Mouse (Mus musculus) heart, adult 2 months (tissue): ENCODE data around the gene Brd2. TPM values are rescaled to one million over a fixed set of nuclear protein-coding genes. Genes with fewer than 3 reads are reported as not detected.

Experiments
- DNase-seq, 2 experiments: peaks; one replicate each; pipeline ENCODE4 v3.0.0; 2021
- H3K27ac ChIP-seq: fragments of 200-600 bp; 2 replicates; pipeline ENCODE4 v1.8.1; 2022
- H3K27me3 ChIP-seq: fragments of 200-500 bp; 2 replicates; pipeline ENCODE4 v1.6.1; 2012; ENCODE audit warnings: mild to moderate bottlenecking, low read length, inconsistent platforms, mixed read lengths; ENCODE audit not compliant: control insufficient read depth, insufficient read depth
- H3K36me3 ChIP-seq: fragments of 200-500 bp; 2 replicates; pipeline ENCODE4 v1.6.1; 2012; ENCODE audit warnings: low read length, inconsistent platforms; ENCODE audit not compliant: control insufficient read depth, insufficient read depth
- H3K4me1 ChIP-seq: fragments of 200-500 bp; 2 replicates; pipeline ENCODE4 v1.6.1; 2011; ENCODE audit warnings: low read length; ENCODE audit not compliant: control insufficient read depth, insufficient read depth
- H3K4me3 ChIP-seq: fragments of 200-600 bp; 2 replicates; pipeline ENCODE4 v1.8.1; 2022
- H3K79me2 ChIP-seq: fragments of 200-500 bp; replicated peaks from 2 replicates; pipeline ENCODE4 v1.6.1; 2012; ENCODE audit warnings: mild to moderate bottlenecking, inconsistent platforms, low read length, moderate library complexity, mixed read lengths; ENCODE audit not compliant: control insufficient read depth, insufficient read depth
- H3K9ac ChIP-seq: fragments of 200-500 bp; 2 replicates; pipeline ENCODE4 v1.6.1; 2012; ENCODE audit warnings: low read depth, mild to moderate bottlenecking, control low read depth, inconsistent platforms, low read length, mixed read lengths
- CTCF ChIP-seq: fragments of 200-600 bp; IDR thresholded peaks from 2 replicates; pipeline ENCODE4 v1.8.1; 2022; ENCODE audit warnings: antibody characterized with exemption, mild to moderate bottlenecking, moderate library complexity
- EP300 ChIP-seq: fragments of 200-500 bp; IDR thresholded peaks from 2 replicates; pipeline ENCODE4 v1.6.1; 2011; ENCODE audit warnings: low read depth, low read length, control low read depth; ENCODE audit not compliant: insufficient read depth
- POLR2A ChIP-seq: fragments of 200-500 bp; IDR thresholded peaks from 2 replicates; pipeline ENCODE4 v1.6.1; 2011; ENCODE audit warnings: mild to moderate bottlenecking, low read depth, low read length, control low read depth; ENCODE audit not compliant: insufficient read depth
- WGBS: fragments of 180-500 bp; shearing (Covaris S2); methylation state at CpG from one replicate; pipeline ENCODE4 v1.1.7; 2018; 5-methylcytosine and 5-hydroxymethylcytosine counted together
- intact Hi-C: fragments of 180-260 bp; cut with DNase I; formaldehyde crosslinking; loops from one replicate; pipeline ENCODE4 v1.15.1; 2025
- polyA plus RNA-seq: library from polyadenylated mRNA; depleted of rRNA; stranded (reverse); fragments of >200 nt; gene quantifications from 2 replicates; pipeline ENCODE4 v1.2.3, GENCODE M21; 2012; rRNA removed
- total RNA-seq, 2 experiments: library from RNA; stranded (reverse); gene quantifications; 2 replicates each; pipeline ENCODE4 v1.2.3; 2021

Brd2 gene
- total and polyA plus RNA-seq, 3 experiments = 67.6 to 78.9 (median 71.1) TPM

DNA sequence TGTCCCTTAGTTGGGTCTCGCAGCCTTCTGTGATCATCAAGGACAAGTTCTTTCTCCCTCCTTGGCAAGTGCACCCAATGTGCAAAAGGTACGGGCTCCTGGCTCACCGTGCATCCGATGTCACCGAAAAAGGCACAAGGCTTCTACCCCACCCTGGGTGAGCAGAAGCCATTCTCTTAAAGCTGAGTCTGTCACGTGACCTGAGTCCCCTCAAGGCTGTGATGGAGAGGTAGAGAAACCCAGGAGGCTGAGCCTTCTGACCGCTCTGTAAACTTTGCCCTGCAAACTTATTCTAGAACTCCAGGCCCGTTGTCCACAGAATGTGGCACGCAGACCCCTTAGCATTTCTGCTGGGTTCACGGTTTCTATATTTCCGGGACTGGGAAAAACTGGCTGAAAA is 43.4 kb downstream of the Brd2 start:
- TF ChIP-seq POLR2A = no peak
- no peak for TF ChIP-seq CTCF
- TF ChIP-seq EP300 = no peak
- intact Hi-C loops = loop anchor here (10.0 kb wide), 1 partner anchor 156 kb away; the partner anchor contains the start of gene H2-Ob
- H3K9ac ChIP-seq = no peak overlapping the region
- H3K4me3 ChIP-seq = no peak overlapping the region
- no peaks in the 10 kb centered on the region; the same call in 1 of the 2 replicates for H3K27me3 ChIP-seq
- H3K79me2 ChIP-seq = no peaks in the 10 kb centered on the region
- H3K4me1 ChIP-seq = no peaks in the 10 kb centered on the region
- DNase-seq = no peak
- no peaks in the 10 kb centered on the region for H3K36me3 ChIP-seq
- WGBS = 87% methylated on average over 11 of the region's 11 CpGs
- H3K27ac ChIP-seq = no peak overlapping the region

DNA sequence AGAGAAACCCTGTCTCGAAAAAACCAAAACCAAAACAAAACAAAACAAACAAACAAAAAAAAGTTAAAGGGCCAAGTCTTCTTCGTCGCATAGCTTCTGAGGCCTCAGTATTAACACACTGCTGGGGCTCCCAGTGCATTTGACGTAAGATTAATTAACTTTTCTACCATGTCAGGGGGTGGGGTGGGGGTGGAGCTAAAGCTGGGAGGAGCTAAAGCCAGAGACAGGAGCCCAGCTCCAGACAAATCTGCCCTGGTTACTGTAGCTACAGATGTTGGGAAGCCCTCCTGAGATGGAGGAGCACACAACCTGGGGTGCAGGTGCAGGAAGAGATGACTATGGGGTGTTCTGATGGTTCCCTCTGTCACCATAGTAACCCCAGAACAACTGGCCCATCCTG is 44.3 kb downstream of the Brd2 start:
- H3K27ac ChIP-seq = no peak overlapping the region
- H3K27me3 ChIP-seq = no peaks in the 10 kb centered on the region; the same call in 1 of the 2 replicates
- H3K79me2 ChIP-seq = no peaks in the 10 kb centered on the region
- no peak overlapping the region for H3K9ac ChIP-seq
- no peaks in the 10 kb centered on the region for H3K36me3 ChIP-seq
- DNase-seq = no peak
- no peaks in the 10 kb centered on the region for H3K4me1 ChIP-seq
- intact Hi-C loops = loop anchor here (10.0 kb wide), 1 partner anchor 157 kb away; the partner anchor contains the start of gene H2-Ob
- no peak overlapping the region for H3K4me3 ChIP-seq
- TF ChIP-seq POLR2A = no peak
- TF ChIP-seq CTCF = no peak
- TF ChIP-seq EP300 = no peak
- 59% methylated on average over 4 of the region's 4 CpGs for WGBS

DNA sequence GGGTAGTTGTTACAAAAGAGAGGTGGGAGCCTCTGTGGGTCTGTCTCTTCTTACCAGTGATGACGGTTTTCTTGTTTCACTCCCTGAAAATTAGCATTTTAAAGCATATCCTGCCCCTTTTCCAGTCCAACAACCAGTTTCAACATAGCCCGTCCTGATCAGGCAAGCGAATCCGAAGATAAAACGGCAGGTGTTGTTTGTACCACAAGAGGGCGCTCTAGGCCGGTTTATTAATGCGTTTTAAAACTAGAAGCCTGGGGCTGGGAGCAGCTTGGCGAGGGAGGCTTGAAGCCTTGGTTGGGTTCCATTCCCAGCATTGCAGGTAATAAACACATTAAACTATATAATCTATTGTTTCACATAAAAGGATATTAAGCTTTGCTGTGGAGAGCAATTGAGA is 44.9 kb downstream of the Brd2 start:
- no peaks in the 10 kb centered on the region; the same call in 1 of the 2 replicates for H3K27me3 ChIP-seq
- H3K4me1 ChIP-seq = no peaks in the 10 kb centered on the region
- intact Hi-C loops = loop anchor here (2.0 to 10.0 kb wide), 2 partner anchors 93 to 157 kb away; partner anchors contain the start of gene H2-Ob
- TF ChIP-seq CTCF (peak; percentile 87), POLR2A (no peak), EP300 (no peak)
- H3K9ac ChIP-seq = no peak overlapping the region
- peak; percentile 47 to 59 for DNase-seq
- H3K36me3 ChIP-seq = no peaks in the 10 kb centered on the region
- no peak overlapping the region for H3K4me3 ChIP-seq
- under 1% methylated on average over 9 of the region's 9 CpGs for WGBS
- H3K79me2 ChIP-seq = no peaks in the 10 kb centered on the region
- H3K27ac ChIP-seq = no peak overlapping the region

DNA sequence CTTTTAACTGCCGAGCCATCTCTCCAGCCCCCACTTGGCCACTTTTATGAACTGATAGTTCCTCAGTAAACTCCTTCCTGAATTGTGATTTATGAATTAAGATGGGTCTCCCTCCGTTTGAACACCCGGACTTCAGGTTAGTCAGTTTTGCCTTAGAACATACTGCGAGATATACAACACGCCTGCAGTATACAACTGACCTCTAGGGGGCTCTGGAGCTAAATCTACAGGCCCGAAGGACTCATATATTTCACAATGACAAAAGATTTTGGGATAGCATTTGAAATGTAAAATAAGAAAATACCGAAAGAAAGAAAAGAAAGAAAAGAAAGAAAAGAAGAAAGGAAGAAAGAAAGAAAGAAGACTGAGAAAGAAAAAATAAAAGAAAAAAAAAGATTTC is 47.2 kb downstream of the Brd2 start:
- Histone ChIP-seq H3K79me2 (no peaks in the 10 kb centered on the region), H3K4me1 (no peaks in the 10 kb centered on the region), H3K36me3 (no peaks in the 10 kb centered on the region), H3K27ac (no peak overlapping the region), H3K9ac (no peak overlapping the region), H3K27me3 (no peaks in the 10 kb centered on the region; the same call in 1 of the 2 replicates), H3K4me3 (no peak overlapping the region)
- 32% methylated on average over 7 of the region's 7 CpGs for WGBS
- TF ChIP-seq CTCF = peak; percentile 93
- no peak for TF ChIP-seq EP300
- DNase-seq = peak; percentile 50 to 72
- intact Hi-C loops = loop anchor here (10.0 kb wide), 1 partner anchor 160 kb away; the partner anchor contains the start of gene H2-Ob

DNA sequence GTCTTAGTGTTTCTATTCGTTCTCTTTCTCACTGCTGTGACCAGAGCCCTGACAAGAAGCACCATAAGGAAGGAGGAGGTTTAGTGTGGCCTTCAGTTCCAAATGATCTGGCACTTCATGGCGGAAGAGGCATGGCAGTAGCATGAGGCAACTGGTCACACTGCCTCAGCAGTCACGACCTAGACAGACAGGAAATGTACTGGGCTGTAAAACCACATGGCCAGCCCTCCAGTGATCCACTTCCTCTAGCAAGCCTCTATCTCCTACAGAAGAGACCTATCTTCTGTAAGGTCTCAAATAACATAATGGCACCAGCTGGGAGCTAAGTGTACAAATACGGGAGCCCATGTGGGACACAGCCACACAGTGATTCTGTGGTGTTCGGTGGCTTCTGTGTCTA is 50.3 kb downstream of the Brd2 start:
- Histone ChIP-seq H3K36me3 (no peaks in the 10 kb centered on the region), H3K4me3 (no peak overlapping the region), H3K4me1 (no peaks in the 10 kb centered on the region), H3K9ac (no peak overlapping the region), H3K27ac (no peak overlapping the region), H3K27me3 (no peaks in the 10 kb centered on the region; the same call in 1 of the 2 replicates), H3K79me2 (no peaks in the 10 kb centered on the region)
- TF ChIP-seq CTCF (no peak), POLR2A (no peak), EP300 (no peak)
- intact Hi-C loops = loop anchor here (10.0 kb wide), 1 partner anchor 163 kb away; the partner anchor contains the start of gene H2-Ob
- 65% methylated on average over 5 of the region's 5 CpGs for WGBS
- no peak for DNase-seq

DNA sequence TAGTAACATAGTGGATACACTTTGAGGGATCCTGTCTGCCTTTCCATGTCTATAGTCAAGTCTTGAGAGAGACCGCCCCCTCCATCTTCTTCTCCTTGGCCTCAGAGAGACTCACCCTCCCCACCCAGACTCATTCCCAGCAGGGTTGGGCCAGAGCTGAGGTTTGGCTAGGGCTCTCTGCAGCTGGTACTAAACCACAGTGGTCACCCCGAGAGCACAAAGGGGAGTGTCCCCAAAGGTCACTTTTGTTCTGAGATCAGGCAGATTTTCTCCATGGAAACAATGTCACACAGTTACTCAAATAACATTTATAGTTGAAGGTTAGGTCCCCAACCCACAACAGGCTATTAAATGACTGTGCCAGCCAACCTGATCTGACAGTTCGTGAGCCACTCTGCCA is 53.6 kb downstream of the Brd2 start:
- WGBS = 49% methylated on average over 3 of the region's 3 CpGs
- no peak overlapping the region for H3K9ac ChIP-seq
- H3K4me3 ChIP-seq = no peak overlapping the region
- intact Hi-C loops = no loop called here
- no peak overlapping the region for H3K27ac ChIP-seq
- no peaks in the 10 kb centered on the region for H3K27me3 ChIP-seq
- DNase-seq = no peak
- H3K79me2 ChIP-seq = no peaks in the 10 kb centered on the region
- H3K4me1 ChIP-seq = no peaks in the 10 kb centered on the region
- H3K36me3 ChIP-seq = no peaks in the 10 kb centered on the region
- TF ChIP-seq POLR2A = no peak
- no peak for TF ChIP-seq CTCF
- TF ChIP-seq EP300 = no peak

Other genes with a start within 250 kb of the Brd2 start
Only the 30 nearest of the 32 such genes appear.
- under 1 TPM; 0.57 to 0.66 TPM for gene Kifc1, start 232.0 kb downstream of the Brd2 start, total RNA-seq
- gene Kifc1, start 232.0 kb downstream of the Brd2 start, polyA plus RNA-seq = 0.59 and 0.94 TPM in 2 replicates
- gene Platr17, start 217.5 kb downstream of the Brd2 start, total RNA-seq = not detected
- not detected in 2 replicates for gene Platr17, start 217.5 kb downstream of the Brd2 start, polyA plus RNA-seq
- 10 to 100 TPM; 11.5 to 16.4 TPM for gene Daxx, start 213.2 kb downstream of the Brd2 start, total RNA-seq
- 18.5 and 20.5 TPM in 2 replicates for gene Daxx, start 213.2 kb downstream of the Brd2 start, polyA plus RNA-seq
- gene Tapbp, start 206.7 kb downstream of the Brd2 start, total RNA-seq = 100 to 1,000 TPM in 1 of 2 experiments, 10 to 100 TPM in 1; 98.9 to 124 TPM
- gene Tapbp, start 206.7 kb downstream of the Brd2 start, polyA plus RNA-seq = 62.5 and 75.7 TPM in 2 replicates
- gene Zbtb22, start 206.7 kb downstream of the Brd2 start, total RNA-seq = 10 to 100 TPM; 13.7 to 18.8 TPM
- 24.6 and 26.8 TPM in 2 replicates for gene Zbtb22, start 206.7 kb downstream of the Brd2 start, polyA plus RNA-seq
- gene Rgl2, start 193.1 kb downstream of the Brd2 start, total RNA-seq = 10 to 100 TPM; 33.2 to 36.0 TPM
- gene Rgl2, start 193.1 kb downstream of the Brd2 start, polyA plus RNA-seq = 89.1 and 101 TPM in 2 replicates
- gene Pfdn6, start 182.3 kb downstream of the Brd2 start, total RNA-seq = 10 to 100 TPM; 77.7 to 81.0 TPM
- 28.0 and 29.6 TPM in 2 replicates for gene Pfdn6, start 182.3 kb downstream of the Brd2 start, polyA plus RNA-seq
- gene Wdr46, start 182.0 kb downstream of the Brd2 start, total RNA-seq = 10 to 100 TPM in 1 of 2 experiments, 1 to 10 TPM in 1; 8.8 to 10.0 TPM
- 8.7 and 9.1 TPM in 2 replicates for gene Wdr46, start 182.0 kb downstream of the Brd2 start, polyA plus RNA-seq
- 1 to 10 TPM; 1.8 to 1.9 TPM for gene B3galt4, start 171.1 kb downstream of the Brd2 start, total RNA-seq
- gene B3galt4, start 171.1 kb downstream of the Brd2 start, polyA plus RNA-seq = 2.4 and 3.4 TPM in 2 replicates
- gene Vps52, start 166.8 kb downstream of the Brd2 start, total RNA-seq = 10 to 100 TPM; 38.1 to 39.1 TPM
- gene Vps52, start 166.8 kb downstream of the Brd2 start, polyA plus RNA-seq = 47.8 and 56.4 TPM in 2 replicates
- 100 to 1,000 TPM; 364 to 420 TPM for gene Rps18, start 166.6 kb downstream of the Brd2 start, total RNA-seq
- gene Rps18, start 166.6 kb downstream of the Brd2 start, polyA plus RNA-seq = 180 and 194 TPM in 2 replicates
- 100 to 1,000 TPM; 103 to 117 TPM for gene H2-K1, start 122.3 kb downstream of the Brd2 start, total RNA-seq
- 655 and 1,075 TPM in 2 replicates for gene H2-K1, start 122.3 kb downstream of the Brd2 start, polyA plus RNA-seq
- gene Ring1, start 98.0 kb downstream of the Brd2 start, total RNA-seq = 10 to 100 TPM; 13.0 to 13.1 TPM
- 18.6 and 20.8 TPM in 2 replicates for gene Ring1, start 98.0 kb downstream of the Brd2 start, polyA plus RNA-seq
- 100 to 1,000 TPM; 112 to 138 TPM for gene H2-Ke6, start 94.6 kb downstream of the Brd2 start, total RNA-seq
- gene H2-Ke6, start 94.6 kb downstream of the Brd2 start, polyA plus RNA-seq = 87.0 and 91.6 TPM in 2 replicates
- gene Slc39a7, start 91.0 kb downstream of the Brd2 start, total RNA-seq = 10 to 100 TPM; 76.0 to 79.8 TPM
- gene Slc39a7, start 91.0 kb downstream of the Brd2 start, polyA plus RNA-seq = 64.0 and 72.5 TPM in 2 replicates
- gene Rxrb, start 90.8 kb downstream of the Brd2 start, total RNA-seq = 10 to 100 TPM; 39.1 to 42.4 TPM
- 38.8 and 41.3 TPM in 2 replicates for gene Rxrb, start 90.8 kb downstream of the Brd2 start, polyA plus RNA-seq
- gene Col11a2, start 83.2 kb downstream of the Brd2 start, total RNA-seq = 1 to 10 TPM in 1 of 2 experiments, under 1 TPM in 1; 0.89 to 1.8 TPM
- gene Col11a2, start 83.2 kb downstream of the Brd2 start, polyA plus RNA-seq = 0.98 and 1.7 TPM in 2 replicates
- under 1 TPM; 0.20 to 0.29 TPM for gene H2-Oa, start 30.3 kb downstream of the Brd2 start, total RNA-seq
- gene H2-Oa, start 30.3 kb downstream of the Brd2 start, polyA plus RNA-seq = 0.79 and 3.2 TPM in 2 replicates
- gene H2-DMa, start 3.1 kb downstream of the Brd2 start, total RNA-seq = 1 to 10 TPM; 4.0 to 7.5 TPM
- gene H2-DMa, start 3.1 kb downstream of the Brd2 start, polyA plus RNA-seq = 12.2 and 21.3 TPM in 2 replicates
- gene H2-DMb2, start 20.7 kb upstream of the Brd2 start, total RNA-seq = 1 to 10 TPM; 2.1 to 2.3 TPM
- 2.3 and 7.6 TPM in 2 replicates for gene H2-DMb2, start 20.7 kb upstream of the Brd2 start, polyA plus RNA-seq
- gene H2-DMb1, start 30.4 kb upstream of the Brd2 start, total RNA-seq = 1 to 10 TPM; 1.6 to 2.2 TPM
- gene H2-DMb1, start 30.4 kb upstream of the Brd2 start, polyA plus RNA-seq = 8.9 and 19.1 TPM in 2 replicates
- 1 to 10 TPM; 3.4 to 7.2 TPM for gene Tap1, start 64.9 kb upstream of the Brd2 start, total RNA-seq
- gene Tap1, start 64.9 kb upstream of the Brd2 start, polyA plus RNA-seq = 10.9 and 11.7 TPM in 2 replicates
- 10 to 100 TPM in 1 of 2 experiments, 1 to 10 TPM in 1; 6.9 to 13.5 TPM for gene Psmb9, start 65.1 kb upstream of the Brd2 start, total RNA-seq
- 16.0 and 20.5 TPM in 2 replicates for gene Psmb9, start 65.1 kb upstream of the Brd2 start, polyA plus RNA-seq
- gene Psmb8, start 75.1 kb upstream of the Brd2 start, total RNA-seq = 10 to 100 TPM; 12.3 to 18.9 TPM
- 33.5 and 44.2 TPM in 2 replicates for gene Psmb8, start 75.1 kb upstream of the Brd2 start, polyA plus RNA-seq
- 10 to 100 TPM; 26.1 to 31.2 TPM for gene Tap2, start 80.9 kb upstream of the Brd2 start, total RNA-seq
- 25.0 and 26.5 TPM in 2 replicates for gene Tap2, start 80.9 kb upstream of the Brd2 start, polyA plus RNA-seq
- 1 to 10 TPM in 1 of 2 experiments, under 1 TPM in 1; 0.55 to 1.0 TPM for gene H2-Ob, start 116.3 kb upstream of the Brd2 start, total RNA-seq
- gene H2-Ob, start 116.3 kb upstream of the Brd2 start, polyA plus RNA-seq = 3.5 and 6.2 TPM in 2 replicates
- 10 to 100 TPM; 21.1 to 25.7 TPM for gene H2-Ab1, start 135.1 kb upstream of the Brd2 start, total RNA-seq
- gene H2-Ab1, start 135.1 kb upstream of the Brd2 start, polyA plus RNA-seq = 114 and 190 TPM in 2 replicates
- 10 to 100 TPM; 26.8 to 38.4 TPM for gene H2-Aa, start 165.2 kb upstream of the Brd2 start, total RNA-seq
- 99.0 and 141 TPM in 2 replicates for gene H2-Aa, start 165.2 kb upstream of the Brd2 start, polyA plus RNA-seq
- gene H2-Eb1, start 183.2 kb upstream of the Brd2 start, total RNA-seq = 10 to 100 TPM; 28.9 to 36.5 TPM
- gene H2-Eb1, start 183.2 kb upstream of the Brd2 start, polyA plus RNA-seq = 49.5 and 74.4 TPM in 2 replicates
- gene H2-Eb2, start 203.0 kb upstream of the Brd2 start, total RNA-seq = not detected
- 0.09 and 0.33 TPM in 2 replicates for gene H2-Eb2, start 203.0 kb upstream of the Brd2 start, polyA plus RNA-seq